Mouse (Mus musculus) neural tube, embryonic 15.5 days (tissue): ENCODE results near the gene Tnfrsf25. TPM values are rescaled to one million over a fixed set of nuclear protein-coding genes. Genes with fewer than 3 reads are reported as not detected.

Experiments
- ATAC-seq: fragments of 200-750 bp; cut with Nextera tagmentation; 2 replicates; pipeline ENCODE4 v1.8.0; 2017; ENCODE audit warnings: mild to moderate bottlenecking, moderate TSS enrichment, moderate library complexity; ENCODE audit not compliant: low FRiP score
- H3K27ac ChIP-seq: fragments of 300-500 bp; sonication (generic); replicated peaks from 2 replicates; pipeline ENCODE4 v1.5.1; 2015; ENCODE audit warnings: mild to moderate bottlenecking, inconsistent platforms
- H3K27me3 ChIP-seq: fragments of 300-500 bp; sonication (generic); replicated peaks from 2 replicates; pipeline ENCODE4 v1.6.1; 2015; ENCODE audit warnings: inconsistent platforms
- H3K36me3 ChIP-seq: fragments of 300-500 bp; sonication (generic); 2 replicates; pipeline ENCODE4 v1.6.1; 2015; ENCODE audit warnings: inconsistent platforms
- H3K4me1 ChIP-seq: fragments of 300-500 bp; sonication (generic); 2 replicates; pipeline ENCODE4 v1.6.1; 2015; ENCODE audit warnings: inconsistent platforms
- H3K4me2 ChIP-seq: fragments of 300-500 bp; sonication (generic); 2 replicates; pipeline ENCODE4 v1.6.1; 2015; ENCODE audit warnings: inconsistent platforms, mild to moderate bottlenecking, moderate library complexity
- H3K4me3 ChIP-seq: fragments of 300-500 bp; sonication (generic); replicated peaks from 2 replicates; pipeline ENCODE4 v1.5.1; 2015; ENCODE audit warnings: mild to moderate bottlenecking, inconsistent platforms
- H3K9ac ChIP-seq: fragments of 300-500 bp; sonication (generic); replicated peaks from 2 replicates; pipeline ENCODE4 v1.6.1; 2015; ENCODE audit warnings: mild to moderate bottlenecking, inconsistent platforms
- H3K9me3 ChIP-seq: fragments of 300-500 bp; sonication (generic); replicated peaks from 2 replicates; pipeline ENCODE4 v1.6.1; 2016; ENCODE audit warnings: inconsistent platforms
- WGBS: fragments of 180-500 bp; shearing (Covaris S2); methylation state at CpG from one replicate; pipeline ENCODE4 v1.1.7; 2015; ENCODE audit warnings: mixed read lengths; 5-methylcytosine and 5-hydroxymethylcytosine counted together
- polyA plus RNA-seq: library from polyadenylated mRNA; unstranded; fragments of >200 nt; fragmentation: Nextera tagmentation; extraction: Ambion mirVana; gene quantifications from 2 replicates; pipeline ENCODE4 v1.2.1, GENCODE M21; 2015

Tnfrsf25 gene
- polyA plus RNA-seq, 1 experiment from 2014 or later = 1.2 TPM

- no peak overlapping the region for H3K27ac ChIP-seq
- H3K4me1 ChIP-seq = peaks cover 30% of the 10 kb centered on the region
- no peak overlapping the region for H3K4me3 ChIP-seq
- H3K4me2 ChIP-seq = no peak overlapping the region
- H3K9ac ChIP-seq = no peak overlapping the region
- H3K27me3 ChIP-seq = peaks cover 75% of the 10 kb centered on the region
- no peaks in the 10 kb centered on the region for H3K9me3 ChIP-seq
- no peaks in the 10 kb centered on the region for H3K36me3 ChIP-seq
- no peak for ATAC-seq
- WGBS = 87% methylated on average over 12 of the region's 12 CpGs
Observed at GRCm38 (mm10) chr4:152135363-152135762, 19.6 kb downstream of the Tnfrsf25 start.

DNA sequence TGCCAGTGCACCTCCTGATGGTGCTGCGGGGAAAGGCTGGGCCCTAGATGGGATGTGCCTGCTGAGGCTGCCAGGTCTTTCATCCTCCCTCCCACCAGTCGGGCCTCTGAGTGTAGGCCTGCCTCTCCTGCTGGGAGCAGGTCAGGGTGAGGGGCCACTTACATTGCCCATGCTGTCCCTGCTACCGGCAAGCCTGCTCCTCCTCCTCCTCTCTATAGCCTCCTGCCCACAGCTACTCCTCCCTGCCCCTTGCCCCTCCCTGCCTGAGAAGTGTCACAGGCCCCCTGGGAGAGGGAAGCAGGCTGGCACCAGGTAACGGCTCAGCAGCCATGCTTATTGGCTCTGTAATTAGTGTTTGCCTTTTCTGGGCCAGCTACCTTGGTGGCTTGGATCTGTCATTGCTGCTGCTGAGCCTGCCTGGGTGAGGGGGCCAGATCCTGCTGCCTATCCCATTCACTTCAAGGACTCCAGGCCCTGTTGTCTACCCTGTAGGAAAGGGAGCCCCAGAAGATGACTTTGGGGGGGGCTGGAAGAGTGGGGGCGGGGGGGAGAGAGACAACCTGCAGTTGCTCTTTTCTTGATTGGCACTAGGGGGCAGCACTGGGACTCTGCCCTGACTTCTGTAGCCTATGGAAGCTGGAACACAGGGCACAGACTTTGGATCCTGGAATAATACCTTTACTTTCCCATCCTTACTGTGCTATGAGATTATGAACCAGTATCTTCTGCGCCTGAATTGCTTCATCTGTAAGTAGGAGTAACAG is 20.6 kb downstream of the Tnfrsf25 start:
- no peaks in the 10 kb centered on the region for H3K36me3 ChIP-seq
- no peak overlapping the region for H3K9ac ChIP-seq
- H3K4me2 ChIP-seq = no peak overlapping the region
- peaks cover 71% of the 10 kb centered on the region for H3K27me3 ChIP-seq
- H3K4me1 ChIP-seq = peaks cover 20% of the 10 kb centered on the region
- H3K9me3 ChIP-seq = no peaks in the 10 kb centered on the region
- 25% methylated on average over 6 of the region's 6 CpGs for WGBS
- ATAC-seq = no peak
- H3K27ac ChIP-seq = no peak overlapping the region
- H3K4me3 ChIP-seq = no peak overlapping the region

DNA sequence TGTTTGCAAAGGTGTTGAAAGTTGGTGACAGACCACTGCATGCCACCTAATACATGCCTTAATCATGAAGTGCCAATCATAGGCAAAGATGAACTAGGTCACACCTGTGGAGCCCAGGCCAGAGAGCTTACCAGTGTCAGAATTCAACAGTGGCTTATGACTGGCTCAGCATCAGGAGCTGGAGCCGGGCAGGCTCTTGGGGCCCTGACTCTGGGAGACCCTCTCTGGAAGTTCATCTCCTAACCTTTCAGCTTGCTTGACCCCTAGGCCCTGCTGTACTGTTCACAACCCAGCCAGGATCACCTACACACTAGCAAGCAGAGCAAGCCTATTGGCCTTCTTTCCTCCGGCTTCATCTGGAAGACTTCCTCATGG is 21.1 kb downstream of the Tnfrsf25 start:
- peaks cover 15% of the 10 kb centered on the region for H3K4me1 ChIP-seq
- ATAC-seq = no peak
- no peaks in the 10 kb centered on the region for H3K36me3 ChIP-seq
- no peak overlapping the region for H3K4me3 ChIP-seq
- H3K27ac ChIP-seq = no peak overlapping the region
- no peak overlapping the region for H3K4me2 ChIP-seq
- no peaks in the 10 kb centered on the region for H3K9me3 ChIP-seq
- peaks cover 69% of the 10 kb centered on the region for H3K27me3 ChIP-seq
- WGBS = 96% methylated on average over 2 of the region's 2 CpGs
- no peak overlapping the region for H3K9ac ChIP-seq

- Histone ChIP-seq H3K4me2 (peak overlapping the region; percentile 77), H3K9me3 (no peaks in the 10 kb centered on the region), H3K27ac (no peak overlapping the region), H3K27me3 (peaks cover 56% of the 10 kb centered on the region), H3K4me1 (peaks cover 9% of the 10 kb centered on the region), H3K36me3 (no peaks in the 10 kb centered on the region), H3K4me3 (peak overlapping the region; percentile 46), H3K9ac (no peak overlapping the region; the same call in 1 of the 2 replicates)
- peak; percentile 80 for ATAC-seq
- 3% methylated on average over 51 of the region's 51 CpGs for WGBS
Observed at GRCm38 (mm10) chr4:152138497-152139260, 22.9 kb downstream of the Tnfrsf25 start.

DNA sequence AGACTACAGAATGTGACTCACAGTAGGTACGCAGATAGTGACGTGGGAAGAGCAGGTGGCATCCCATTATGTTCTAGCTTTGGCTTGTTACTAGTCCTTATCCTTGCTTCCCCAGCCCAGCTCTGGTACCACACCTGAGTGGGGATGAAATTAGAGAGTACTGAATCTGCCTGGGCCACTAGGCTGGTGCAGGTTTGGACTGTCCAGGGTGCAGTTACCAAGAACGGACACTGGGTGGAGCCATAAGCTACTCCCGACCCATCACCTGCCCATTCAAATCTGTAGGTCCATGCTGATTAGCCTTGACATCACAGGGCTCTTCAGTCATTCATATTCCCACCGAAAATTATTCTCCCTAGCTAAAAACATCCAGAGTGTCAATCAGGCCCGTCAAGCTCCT is 24.7 kb downstream of the Tnfrsf25 start:
- peaks cover 9% of the 10 kb centered on the region for H3K4me1 ChIP-seq
- H3K36me3 ChIP-seq = no peaks in the 10 kb centered on the region
- no peak overlapping the region for H3K4me2 ChIP-seq
- WGBS = 29% methylated on average over 6 of the region's 6 CpGs
- no peak overlapping the region for H3K9ac ChIP-seq
- H3K27me3 ChIP-seq = peaks cover 42% of the 10 kb centered on the region
- H3K4me3 ChIP-seq = no peak overlapping the region
- H3K9me3 ChIP-seq = no peaks in the 10 kb centered on the region
- no peak overlapping the region for H3K27ac ChIP-seq
- no peak for ATAC-seq

- no peak overlapping the region for H3K9ac ChIP-seq
- H3K36me3 ChIP-seq = no peaks in the 10 kb centered on the region
- H3K4me2 ChIP-seq = no peak overlapping the region
- peaks cover 39% of the 10 kb centered on the region for H3K27me3 ChIP-seq
- H3K4me3 ChIP-seq = no peak overlapping the region
- no peak for ATAC-seq
- H3K4me1 ChIP-seq = peaks cover 9% of the 10 kb centered on the region
- no peaks in the 10 kb centered on the region for H3K9me3 ChIP-seq
- WGBS = 56% methylated on average over 8 of the region's 8 CpGs
- no peak overlapping the region for H3K27ac ChIP-seq
Observed at GRCm38 (mm10) chr4:152141521-152142135, 25.9 kb downstream of the Tnfrsf25 start.

DNA sequence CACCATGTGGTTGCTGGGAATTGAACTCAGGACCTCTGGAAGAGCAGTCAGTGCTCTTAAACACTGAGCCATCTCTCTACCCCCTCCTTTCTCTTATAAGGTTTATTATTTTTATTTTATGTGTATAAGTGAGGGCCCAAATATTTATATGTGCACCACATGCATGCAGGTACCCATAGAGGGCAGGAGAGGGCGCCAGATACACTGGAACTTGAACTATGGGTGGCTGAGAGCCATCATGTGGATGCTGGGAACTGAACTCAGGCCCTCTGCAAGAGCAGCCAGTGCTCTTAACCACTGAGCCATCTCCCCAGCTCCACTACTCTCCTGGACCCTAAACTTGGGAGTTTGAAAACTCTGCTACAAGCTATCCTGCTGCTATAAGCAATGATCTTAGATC is 27.9 kb downstream of the Tnfrsf25 start:
- Histone ChIP-seq H3K4me2 (no peak overlapping the region), H3K9me3 (no peaks in the 10 kb centered on the region), H3K4me1 (peaks cover 4% of the 10 kb centered on the region), H3K36me3 (no peaks in the 10 kb centered on the region), H3K27ac (no peak overlapping the region), H3K27me3 (peaks cover 26% of the 10 kb centered on the region), H3K4me3 (no peak overlapping the region), H3K9ac (no peak overlapping the region)
- 47% methylated on average over 1 of the region's 1 CpGs for WGBS
- ATAC-seq = no peak

- WGBS = 62% methylated on average over 10 of the region's 10 CpGs
Observed at GRCm38 (mm10) chr4:152145473-152145872, 29.7 kb downstream of the Tnfrsf25 start.

GRCm38 (mm10) chr4:152146033-152146827 is 30.5 kb downstream of the Tnfrsf25 start:
- Histone ChIP-seq H3K9me3 (no peaks in the 10 kb centered on the region), H3K4me3 (no peak overlapping the region), H3K27me3 (peaks cover 35% of the 10 kb centered on the region), H3K36me3 (no peaks in the 10 kb centered on the region), H3K4me2 (no peak overlapping the region), H3K4me1 (no peaks in the 10 kb centered on the region), H3K9ac (no peak overlapping the region), H3K27ac (no peak overlapping the region)
- ATAC-seq = no peak
- WGBS = 48% methylated on average over 11 of the region's 11 CpGs

More at GRCm38 (mm10) chr4:152145473-152145872, 29.7 kb downstream of the Tnfrsf25 start:
- no peaks in the 10 kb centered on the region for H3K9me3 ChIP-seq
- no peak overlapping the region for H3K9ac ChIP-seq
- no peaks in the 10 kb centered on the region for H3K4me1 ChIP-seq
- peaks cover 32% of the 10 kb centered on the region for H3K27me3 ChIP-seq
- H3K36me3 ChIP-seq = no peaks in the 10 kb centered on the region
- ATAC-seq = no peak
- no peak overlapping the region for H3K4me2 ChIP-seq
- H3K4me3 ChIP-seq = no peak overlapping the region
- H3K27ac ChIP-seq = no peak overlapping the region

GRCm38 (mm10) chr4:152150546-152150945 is 34.8 kb downstream of the Tnfrsf25 start:
- ATAC-seq = no peak
- Histone ChIP-seq H3K9me3 (no peaks in the 10 kb centered on the region), H3K27ac (no peak overlapping the region), H3K4me3 (no peak overlapping the region), H3K27me3 (peaks cover 68% of the 10 kb centered on the region), H3K4me1 (peaks cover 15% of the 10 kb centered on the region), H3K36me3 (no peaks in the 10 kb centered on the region), H3K4me2 (no peak overlapping the region), H3K9ac (no peak overlapping the region)
- whole genome bisulfite sequencing = 86% methylated on average over 4 of the region's 4 CpGs

- H3K4me2 ChIP-seq = peak overlapping the region; percentile 57
- H3K9me3 ChIP-seq = no peaks in the 10 kb centered on the region
- ATAC-seq = 0 out of 2 replicates have a peak, but pooled peaks have one; percentile 21
- peak overlapping the region; percentile 32 for H3K4me3 ChIP-seq
- no peak overlapping the region for H3K27ac ChIP-seq
- 23% methylated on average over 7 of the region's 7 CpGs for WGBS
- H3K4me1 ChIP-seq = peaks cover 15% of the 10 kb centered on the region
- H3K36me3 ChIP-seq = no peaks in the 10 kb centered on the region
- peaks cover 72% of the 10 kb centered on the region for H3K27me3 ChIP-seq
- peak overlapping the region; percentile 20; the same call in 1 of the 2 replicates for H3K9ac ChIP-seq
Observed at GRCm38 (mm10) chr4:152151451-152151965, 35.8 kb downstream of the Tnfrsf25 start.
